Mouse (Mus musculus) gastrocnemius, adult 2 months (tissue): ENCODE data around the gene Gm2381. TPM values are rescaled to one million over a fixed set of nuclear protein-coding genes. Genes with fewer than 3 reads are reported as not detected.
"Not testable (repeated sequence)": the region's sequence is repeated elsewhere in the genome, so short reads cannot be mapped to it uniquely, and the experiment has no call there.

ENCODE experiments used
- DNase-seq: peaks from one replicate; pipeline ENCODE4 v3.0.0; 2022
- H3K27ac ChIP-seq: fragments of 200-600 bp; 2 replicates; pipeline ENCODE4 v1.8.1; 2022; ENCODE audit warnings: mild to moderate bottlenecking
- H3K4me3 ChIP-seq: fragments of 200-600 bp; 2 replicates; pipeline ENCODE4 v1.8.1; 2022; ENCODE audit warnings: mild to moderate bottlenecking, moderate library complexity
- CTCF ChIP-seq: fragments of 200-600 bp; IDR thresholded peaks from 2 replicates; pipeline ENCODE4 v1.8.1; 2022; ENCODE audit warnings: antibody characterized with exemption, mild to moderate bottlenecking, moderate library complexity
- intact Hi-C: fragments of 180-260 bp; cut with DNase I; formaldehyde crosslinking; loops from one replicate; pipeline ENCODE4 v1.15.1; 2025
- long read RNA-seq, 2 experiments: library from polyadenylated mRNA; stranded (forward); transcript quantifications; one replicate each; pipeline ENCODE4 v2.0.0; 2021
- total RNA-seq, 2 experiments: library from RNA; stranded (reverse); gene quantifications; 2 replicates each; pipeline ENCODE4 v1.2.3; 2021

The Gm2381 gene
- total RNA-seq, result under 1 TPM; 0.05 to 0.08 TPM
- long read RNA-seq, experiment 1, result 0 reads
- long read RNA-seq, experiment 2, result 0 reads

- H3K4me3 ChIP-seq, DNase-seq, H3K27ac ChIP-seq, intact Hi-C loops: not testable (repeated sequence)
These were observed at the start of gene Gm2381 for GRCm38 (mm10) chr7:42866801-42867458. TSS of gene Gm2381 (minus strand) at chr7:42867234.

- intact Hi-C loops, DNase-seq, H3K27ac ChIP-seq, H3K4me3 ChIP-seq: not testable (repeated sequence)
These were observed 31.0 kb upstream of the Gm2381 start for GRCm38 (mm10) chr7:42898067-42898466.

GRCm38 (mm10) chr7:42878090-42878489, 11.1 kb upstream of the Gm2381 start:
- TF ChIP-seq CTCF, result no peak
- DNase-seq, result no peak
- intact Hi-C loops, result no loop called here
- no peak overlapping the region for H3K4me3 ChIP-seq
- no peak overlapping the region for H3K27ac ChIP-seq

- intact Hi-C loops, H3K4me3 ChIP-seq, H3K27ac ChIP-seq, DNase-seq: not testable (repeated sequence)
These were observed 28.7 kb downstream of the Gm2381 start for GRCm38 (mm10) chr7:42838366-42838765.

- DNase-seq, result no peak
- Histone ChIP-seq H3K4me3 (no peak overlapping the region), H3K27ac (no peak overlapping the region)
- no peak for TF ChIP-seq CTCF
- intact Hi-C loops, result no loop called here
These were observed 34.8 kb downstream of the Gm2381 start for GRCm38 (mm10) chr7:42832221-42832620.

GRCm38 (mm10) chr7:42793425-42793824, 73.6 kb downstream of the Gm2381 start, which contains the start of gene Vmn2r62:
TSS of gene Vmn2r62 (minus strand) at chr7:42793525.
- intact Hi-C loops, DNase-seq, H3K4me3 ChIP-seq, H3K27ac ChIP-seq: not testable (repeated sequence)

Other genes with a start within 250 kb of the Gm2381 start
- 1 to 10 TPM in 1 of 2 experiments, under 1 TPM in 1; 0.66 to 1.2 TPM for gene Zfp976, start 224.6 kb downstream of the Gm2381 start, total RNA-seq
- 1 to 10 TPM; 3.6 to 4.1 TPM for gene Zfp975, start 174.5 kb downstream of the Gm2381 start, total RNA-seq
- gene Gm17067, start 140.2 kb downstream of the Gm2381 start, total RNA-seq, result not detected
- not detected for gene Vmn2r62, start 73.7 kb downstream of the Gm2381 start, total RNA-seq
- not detected for gene Vmn2r63, start 66.6 kb upstream of the Gm2381 start, total RNA-seq
- gene Gm9268, start 151.5 kb upstream of the Gm2381 start, total RNA-seq, result not detected
- not detected for gene Zfp936, start 247.0 kb upstream of the Gm2381 start, total RNA-seq